ENCODE assay signal across 23 mouse cellular contexts in genomic region chr1:191418936-191419335, GRCm38 (mm10). TPM values are rescaled to one million over a fixed set of nuclear protein-coding genes. Genes with fewer than 3 reads are reported as not detected.
DNase-seq lines count a peak whose midpoint lies in the region; ATAC-seq lines count a peak whose summit lies in the region.
"Had no signal": no experiment of that assay in that cellular context is flagged by ENCODE, and none has a peak within 500 bp of the region (broad histone marks: within the 10 kb centered on the region; RNA-seq: fewer than 3 reads in every experiment).

No protein-coding gene starts in this region.

- no peak for DNase-seq in forebrain, embryonic 10.5 days (ENCODE audit: extremely low spot score, low spot score)
- DNase-seq in kidney, adult 9 months: peak; percentile 39
- no peak for DNase-seq in kidney, adult 8-10 months
- DNase-seq in embryonic facial prominence, embryonic 10.5 days (ENCODE audit: low spot score): no peak
- DNase-seq in naive thymus-derived CD4-positive, alpha-beta T cell, adult 2 months (ENCODE audit: low read depth): peak; percentile 34
- DNase-seq in cerebellum, postnatal 36 days: no peak
- no peak for DNase-seq in c-Kit-positive CD71-positive TER-119-positive erythroid progenitor cells, embryonic 14.5 days (ENCODE audit: low spot score)
- DNase-seq: adrenal gland, postnatal 36 days; cerebellum, adult 11 months; cerebellum, postnatal 25 days; kidney, postnatal 25 days; layer of hippocampus, adult 9-11 months; lung, adult 18-20 months; right cerebral cortex, postnatal 4 days; thymus, adult 18-20 months had no signal

- no peak overlapping the region for H3K4me2 ChIP-seq in forebrain, embryonic 13.5 days
- H3K4me2 ChIP-seq: embryonic facial prominence, embryonic 12.5 days; hindbrain, embryonic 13.5 days; neural tube, embryonic 12.5 days had no signal

- H3K9ac ChIP-seq in forebrain, embryonic 13.5 days: no peak overlapping the region
- H3K9ac ChIP-seq: embryonic facial prominence, embryonic 12.5 days; hindbrain, embryonic 13.5 days; neural tube, embryonic 12.5 days had no signal

- H3K4me3 ChIP-seq in forebrain, embryonic 10.5 days: no peak overlapping the region
- H3K4me3 ChIP-seq in forebrain, embryonic 13.5 days: no peak overlapping the region
- no peak overlapping the region for H3K4me3 ChIP-seq in embryonic facial prominence, embryonic 10.5 days
- H3K4me3 ChIP-seq: embryonic facial prominence, embryonic 12.5 days; hindbrain, embryonic 13.5 days; neural tube, embryonic 12.5 days had no signal

- peaks cover 38% of the 10 kb centered on the region for H3K4me1 ChIP-seq in forebrain, embryonic 10.5 days
- H3K4me1 ChIP-seq in forebrain, embryonic 13.5 days: no peaks in the 10 kb centered on the region
- peaks cover 54% of the 10 kb centered on the region for H3K4me1 ChIP-seq in embryonic facial prominence, embryonic 10.5 days
- H3K4me1 ChIP-seq: hindbrain, embryonic 13.5 days had no signal

- no peak for ATAC-seq in forebrain, embryonic 13.5 days
- ATAC-seq: intestine, embryonic 16.5 days; midbrain, embryonic 16.5 days had no signal

- H3K27me3 ChIP-seq in forebrain, embryonic 10.5 days (ENCODE audit: poor library complexity, severe bottlenecking): no peaks in the 10 kb centered on the region
- H3K27me3 ChIP-seq in forebrain, embryonic 13.5 days: no peaks in the 10 kb centered on the region
- peaks cover 14% of the 10 kb centered on the region; the same call in 1 of the 2 replicates for H3K27me3 ChIP-seq in embryonic facial prominence, embryonic 10.5 days (replicated peaks; ENCODE audit: low read depth, poor library complexity, severe bottlenecking)
- H3K27me3 ChIP-seq: CH12.LX; embryonic facial prominence, embryonic 12.5 days; hindbrain, embryonic 13.5 days; neural tube, embryonic 12.5 days had no signal

- 73% methylated on average over 4 of the region's 4 CpGs for WGBS in forebrain, embryonic 10.5 days
- 76% methylated on average over 4 of the region's 4 CpGs for WGBS in forebrain, embryonic 13.5 days
- 54% methylated on average over 4 of the region's 4 CpGs for WGBS in embryonic facial prominence, embryonic 10.5 days

- no peaks in the 10 kb centered on the region for H3K9me3 ChIP-seq in forebrain, embryonic 10.5 days
- no peaks in the 10 kb centered on the region for H3K9me3 ChIP-seq in forebrain, embryonic 13.5 days (replicated peaks)
- no peaks in the 10 kb centered on the region for H3K9me3 ChIP-seq in embryonic facial prominence, embryonic 10.5 days
- H3K9me3 ChIP-seq: embryonic facial prominence, embryonic 12.5 days; hindbrain, embryonic 13.5 days; neural tube, embryonic 12.5 days had no signal

- no peaks in the 10 kb centered on the region for H3K36me3 ChIP-seq in forebrain, embryonic 10.5 days (replicated peaks)
- no peaks in the 10 kb centered on the region for H3K36me3 ChIP-seq in forebrain, embryonic 13.5 days (ENCODE audit: poor library complexity, severe bottlenecking)
- H3K36me3 ChIP-seq in embryonic facial prominence, embryonic 10.5 days (replicated peaks): no peaks in the 10 kb centered on the region
- H3K36me3 ChIP-seq: embryonic facial prominence, embryonic 12.5 days; hindbrain, embryonic 13.5 days; neural tube, embryonic 12.5 days had no signal

- H3K27ac ChIP-seq in forebrain, embryonic 10.5 days: 0 out of 2 replicates have a peak overlapping the region, but pooled peaks have one; percentile 1
- H3K27ac ChIP-seq in forebrain, embryonic 13.5 days: no peak overlapping the region
- peak overlapping the region; percentile 49 for H3K27ac ChIP-seq in embryonic facial prominence, embryonic 10.5 days (replicated peaks)
- H3K27ac ChIP-seq: embryonic facial prominence, embryonic 12.5 days; hindbrain, embryonic 13.5 days; macrophage; neural tube, embryonic 12.5 days had no signal

RNA-seq across cellular contexts. Expression of gene Ppp2r5a, which starts 15.9 kb away (rescaled TPM):
- polyA plus RNA-seq in forebrain, embryonic 10.5 days (2016; fragmentation: Nextera tagmentation; extraction: Ambion mirVana): 9.1 and 9.5 TPM in 2 replicates
- 6.5 and 7.4 TPM in 2 replicates for polyA plus RNA-seq in forebrain, embryonic 13.5 days (2015; fragmentation: Nextera tagmentation; extraction: Ambion mirVana)
- 10.5 and 12.1 TPM in 2 replicates for polyA plus RNA-seq in embryonic facial prominence, embryonic 10.5 days (2016; fragmentation: Nextera tagmentation; extraction: Ambion mirVana)

Comparison
In these comparisons a context has a peak if more than half of its experiments do, and no peak if none do; other contexts are left out.
1. DNase-seq: peak in kidney, adult 9 months (single experiment) and naive thymus-derived CD4-positive, alpha-beta T cell, adult 2 months (single experiment); none in forebrain, embryonic 10.5 days (single experiment), kidney, adult 8-10 months (0 of 2), embryonic facial prominence, embryonic 10.5 days (single experiment), cerebellum, postnatal 36 days (0 of 2) and c-Kit-positive CD71-positive TER-119-positive erythroid progenitor cells, embryonic 14.5 days (single experiment).